In genomic region chr15:27577915-27578780, GRCm38 (mm10) we compare ENCODE assay signal across 14 mouse cellular contexts. TPM values are rescaled to one million over a fixed set of nuclear protein-coding genes. Genes with fewer than 3 reads are reported as not detected.
DNase-seq lines count a peak whose midpoint lies in the region; ATAC-seq lines count a peak whose summit lies in the region.
"Had no signal": no experiment of that assay in that cellular context is flagged by ENCODE, and none has a peak within 500 bp of the region (broad histone marks: within the 10 kb centered on the region; RNA-seq: fewer than 3 reads in every experiment).

No protein-coding gene starts in this region.

- H3K27me3 ChIP-seq in embryonic facial prominence, embryonic 15.5 days, result no peaks in the 10 kb centered on the region
- no peaks in the 10 kb centered on the region for H3K27me3 ChIP-seq in embryonic facial prominence, embryonic 10.5 days (replicated peaks; ENCODE audit: low read depth, poor library complexity, severe bottlenecking)
- H3K27me3 ChIP-seq: liver, embryonic 15.5 days; megakaryocyte, embryonic 14.5 days had no signal

- no peak overlapping the region for H3K4me3 ChIP-seq in embryonic facial prominence, embryonic 15.5 days (replicated peaks)
- H3K4me3 ChIP-seq in embryonic facial prominence, embryonic 10.5 days, result no peak overlapping the region
- H3K4me3 ChIP-seq: liver, embryonic 15.5 days; megakaryocyte, embryonic 14.5 days had no signal

- no peaks in the 10 kb centered on the region for H3K9me3 ChIP-seq in embryonic facial prominence, embryonic 15.5 days (replicated peaks)
- no peaks in the 10 kb centered on the region for H3K9me3 ChIP-seq in embryonic facial prominence, embryonic 10.5 days
- H3K9me3 ChIP-seq: liver, embryonic 15.5 days; megakaryocyte, embryonic 14.5 days had no signal

- 73% methylated on average over 16 of the region's 16 CpGs for WGBS in embryonic facial prominence, embryonic 15.5 days
- 81% methylated on average over 16 of the region's 16 CpGs for WGBS in embryonic facial prominence, embryonic 10.5 days

- ATAC-seq in embryonic facial prominence, embryonic 15.5 days (ENCODE audit: insufficient number of reproducible peaks, low FRiP score, low TSS enrichment, low read depth), result no peak
- ATAC-seq in megakaryocyte, adult 5-6 weeks (ENCODE audit: poor library complexity, severe bottlenecking), result peak; percentile 52
- ATAC-seq: hindbrain, postnatal 0 days had no signal

- no peak overlapping the region for H3K4me2 ChIP-seq in embryonic facial prominence, embryonic 15.5 days (replicated peaks)
- H3K4me2 ChIP-seq: liver, embryonic 15.5 days had no signal

- peak overlapping the region; percentile 22; the same call in 1 of the 2 replicates for H3K27ac ChIP-seq in embryonic facial prominence, embryonic 15.5 days (replicated peaks)
- H3K27ac ChIP-seq in embryonic facial prominence, embryonic 10.5 days (replicated peaks), result no peak overlapping the region
- H3K27ac ChIP-seq: hindbrain, postnatal 0 days; liver, embryonic 15.5 days had no signal

- no peak overlapping the region for H3K9ac ChIP-seq in embryonic facial prominence, embryonic 15.5 days
- H3K9ac ChIP-seq: liver, embryonic 15.5 days had no signal

- H3K36me3 ChIP-seq in embryonic facial prominence, embryonic 15.5 days, result peaks cover 6% of the 10 kb centered on the region; the same call in 1 of the 2 replicates
- 0 out of 2 replicates have a peak, but pooled peaks cover 9% of the 10 kb centered on the region for H3K36me3 ChIP-seq in embryonic facial prominence, embryonic 10.5 days (replicated peaks)

- no peak for DNase-seq in embryonic facial prominence, embryonic 10.5 days (ENCODE audit: low spot score)
- DNase-seq in retina, adult 2 months (ENCODE audit: low read depth, low spot score), result peak; percentile 42
- no peak for DNase-seq in retina, embryonic 14.5 days (ENCODE audit: low spot score)
- no peak for DNase-seq in B cell, adult 2 months
- DNase-seq in kidney, adult 9 months, result no peak
- no peak for DNase-seq in kidney, adult 8-10 months
- DNase-seq: cerebellum, postnatal 36 days; heart, postnatal 14 days; right cerebral cortex, postnatal 4 days had no signal

- peaks cover 17% of the 10 kb centered on the region for H3K4me1 ChIP-seq in embryonic facial prominence, embryonic 15.5 days
- peaks cover 15% of the 10 kb centered on the region for H3K4me1 ChIP-seq in embryonic facial prominence, embryonic 10.5 days

RNA-seq across cellular contexts. Expression of gene Otulin, which starts 52.3 kb away (rescaled TPM):
- 29.7 and 34.8 TPM in 2 replicates for polyA plus RNA-seq in embryonic facial prominence, embryonic 15.5 days (2015; fragmentation: Nextera tagmentation; extraction: Ambion mirVana)
- polyA plus RNA-seq in embryonic facial prominence, embryonic 10.5 days (2016; fragmentation: Nextera tagmentation; extraction: Ambion mirVana), result 26.4 and 27.7 TPM in 2 replicates
- 69.0 and 83.8 TPM in 2 replicates for total RNA-seq in megakaryocyte, adult 5-6 weeks (2015)
- 40.1 and 40.6 TPM in 2 replicates for total RNA-seq in megakaryocyte, adult 5-6 weeks (2017)
